Mouse (Mus musculus) erythroblast, embryonic 14.5 days (primary cell): ENCODE measurements at regions not wholly inside any gene's neighbourhood (a gene's known extent, or its start where the extent isn't known, plus 50 kb on each side); places are given as distances from the start of the nearest gene placed in this dataset.

ENCODE experiments used
- H3K27me3 ChIP-seq: 2 replicates; pipeline ENCODE4 v1.6.1; 2012; ENCODE audit warnings: inconsistent platforms; ENCODE audit not compliant: control insufficient read depth
- H3K36me3 ChIP-seq: 2 replicates; pipeline ENCODE4 v1.6.1; 2012; ENCODE audit warnings: mild to moderate bottlenecking, inconsistent platforms; ENCODE audit not compliant: control insufficient read depth
- H3K4me1 ChIP-seq: 2 replicates; pipeline ENCODE4 v1.6.1; 2012; ENCODE audit warnings: inconsistent platforms; ENCODE audit not compliant: control insufficient read depth
- H3K4me3 ChIP-seq: replicated peaks from 2 replicates; pipeline ENCODE3; 2012; ENCODE audit warnings: moderate library complexity, mild to moderate bottlenecking, inconsistent platforms
- H3K9me3 ChIP-seq: 2 replicates; pipeline ENCODE4 v1.6.1; 2012; ENCODE audit warnings: low read length, inconsistent platforms, mixed read lengths; ENCODE audit not compliant: control insufficient read depth
- GATA1 ChIP-seq: IDR thresholded peaks from 2 replicates; pipeline ENCODE4 v1.6.1; 2012; ENCODE audit warnings: low read length, inconsistent platforms, mixed read lengths
- TAL1 ChIP-seq: IDR thresholded peaks from 3 replicates; pipeline ENCODE4 v1.6.1; 2012; ENCODE audit warnings: low read length, inconsistent platforms, mixed read lengths

DNA sequence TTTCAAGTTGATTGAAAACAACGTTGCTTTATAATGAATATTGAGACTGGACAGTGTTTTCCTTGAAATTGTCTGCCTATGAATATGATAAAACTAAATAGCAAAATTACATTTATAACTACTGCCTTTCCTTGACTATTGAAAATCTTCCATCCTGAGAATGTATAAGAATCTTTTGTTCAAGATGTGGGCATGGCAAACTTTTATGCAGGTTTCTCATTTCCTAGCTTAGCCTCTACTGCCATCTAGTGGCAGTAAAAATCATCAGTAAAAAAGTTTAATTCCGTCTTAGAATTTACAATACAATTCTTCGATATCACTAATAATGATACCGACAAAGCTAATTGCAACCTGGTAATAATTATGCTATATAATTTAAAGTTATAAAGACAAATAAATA, 123.5 kb upstream of the Cypt12 start:
- Histone ChIP-seq H3K27me3 (no peaks in the 10 kb centered on the region), H3K4me1 (no peaks in the 10 kb centered on the region), H3K4me3 (no peak overlapping the region), H3K9me3 (no peaks in the 10 kb centered on the region), H3K36me3 (no peaks in the 10 kb centered on the region)
- no peak for TF ChIP-seq TAL1
- TF ChIP-seq GATA1 = no peak

DNA sequence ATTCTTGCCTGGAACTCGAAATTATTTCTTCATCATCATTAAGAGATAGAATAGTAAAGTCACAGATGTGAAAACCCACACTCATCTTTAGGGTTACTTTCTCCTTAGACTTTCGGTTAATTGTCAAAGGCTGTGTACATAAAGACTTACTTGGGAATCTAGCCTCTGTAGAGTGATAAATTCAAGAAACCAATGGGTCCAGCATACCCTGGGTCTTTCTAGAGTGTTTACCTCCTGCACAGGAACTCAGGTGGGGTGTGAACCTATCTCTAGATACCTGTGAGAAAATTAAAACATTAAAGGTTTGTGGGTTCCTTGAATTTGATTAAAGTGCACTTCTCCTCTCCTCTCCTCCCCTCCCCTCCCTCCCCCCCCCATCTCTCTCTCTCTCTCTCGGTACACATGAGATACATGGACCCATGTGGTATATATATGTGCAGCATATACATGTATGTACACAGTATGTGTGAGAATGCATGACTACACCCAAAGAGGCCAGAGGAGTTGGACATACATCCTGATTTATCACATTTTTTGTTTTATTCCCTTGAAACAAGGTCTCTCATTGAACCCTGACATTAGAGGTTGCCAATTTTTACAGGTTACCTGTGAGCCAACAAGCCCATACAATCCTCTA, 122.8 kb upstream of the Cypt12 start:
- Histone ChIP-seq H3K4me1 (no peaks in the 10 kb centered on the region), H3K4me3 (no peak overlapping the region), H3K9me3 (no peaks in the 10 kb centered on the region), H3K36me3 (no peaks in the 10 kb centered on the region), H3K27me3 (no peaks in the 10 kb centered on the region)
- TF ChIP-seq GATA1 = no peak
- TF ChIP-seq TAL1 = no peak

DNA sequence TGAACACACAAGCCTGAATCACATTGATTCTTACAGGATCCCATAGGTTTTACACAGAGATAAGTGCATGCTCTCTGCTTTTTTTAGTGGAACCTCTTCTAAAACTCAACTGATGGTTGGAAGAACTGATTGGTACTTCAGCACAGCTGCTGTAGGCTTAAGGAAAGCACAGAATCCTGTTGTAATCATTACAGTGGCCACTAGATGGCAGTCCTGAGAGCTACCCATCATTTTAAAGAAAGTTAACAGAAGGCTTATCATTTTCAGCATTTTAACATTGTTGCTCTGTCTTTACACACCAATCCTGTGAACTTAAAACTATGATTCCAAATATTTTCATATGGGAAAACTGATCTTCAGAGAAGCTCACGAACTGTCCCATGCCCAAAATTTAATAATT, 113.5 kb upstream of the Cypt12 start:
- H3K9me3 ChIP-seq = no peaks in the 10 kb centered on the region
- H3K4me1 ChIP-seq = no peaks in the 10 kb centered on the region
- no peaks in the 10 kb centered on the region for H3K27me3 ChIP-seq
- H3K36me3 ChIP-seq = no peaks in the 10 kb centered on the region
- no peak overlapping the region for H3K4me3 ChIP-seq
- TF ChIP-seq GATA1 = no peak
- TF ChIP-seq TAL1 = no peak

DNA sequence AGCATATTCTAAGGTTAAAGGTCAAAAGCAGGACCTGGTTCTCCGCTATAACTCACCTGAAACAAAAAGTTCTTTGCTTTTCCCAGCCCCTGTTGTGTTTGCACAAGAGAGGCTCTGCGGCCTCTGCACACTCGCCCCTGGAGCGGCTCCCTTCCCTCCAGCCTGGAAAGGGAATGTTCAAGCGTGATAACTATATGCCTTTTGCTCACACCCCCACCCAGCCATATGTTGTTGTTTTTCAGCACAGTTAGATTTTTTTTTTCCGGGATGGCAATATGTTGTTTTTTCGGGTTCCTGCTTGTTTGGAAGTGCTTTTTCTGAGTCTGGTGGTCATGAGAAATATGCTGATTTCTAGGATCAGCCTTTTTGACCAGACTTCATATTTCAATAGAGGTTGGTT, 100.6 kb upstream of the Cypt12 start:
- no peak overlapping the region for H3K4me3 ChIP-seq
- no peaks in the 10 kb centered on the region for H3K36me3 ChIP-seq
- TF ChIP-seq GATA1 (no peak), TAL1 (no peak)

DNA sequence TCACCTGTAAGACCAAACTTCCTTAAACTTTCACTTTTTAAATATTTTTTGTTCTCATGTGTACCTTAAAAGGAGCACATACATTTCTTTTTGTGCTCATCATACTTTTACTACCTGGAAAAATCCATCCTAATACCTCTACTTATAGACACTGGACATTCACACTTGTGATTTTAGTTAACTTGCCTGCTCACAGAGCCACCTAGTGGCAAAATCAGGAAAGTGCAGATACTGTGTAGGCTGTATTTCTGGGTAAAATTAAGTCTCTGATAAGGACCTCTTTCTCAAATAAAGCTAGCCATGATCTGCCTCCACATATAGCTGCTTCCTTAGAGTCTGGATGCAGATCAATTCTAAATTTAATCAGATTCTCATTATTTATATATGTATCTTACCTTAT, 100.0 kb upstream of the Cypt12 start:
- no peaks in the 10 kb centered on the region for H3K9me3 ChIP-seq
- no peaks in the 10 kb centered on the region for H3K36me3 ChIP-seq

More for the DNA sequence above, 100.6 kb upstream of the Cypt12 start:
- H3K9me3 ChIP-seq = no peaks in the 10 kb centered on the region
- H3K27me3 ChIP-seq = no peaks in the 10 kb centered on the region
- H3K4me1 ChIP-seq = no peaks in the 10 kb centered on the region

DNA sequence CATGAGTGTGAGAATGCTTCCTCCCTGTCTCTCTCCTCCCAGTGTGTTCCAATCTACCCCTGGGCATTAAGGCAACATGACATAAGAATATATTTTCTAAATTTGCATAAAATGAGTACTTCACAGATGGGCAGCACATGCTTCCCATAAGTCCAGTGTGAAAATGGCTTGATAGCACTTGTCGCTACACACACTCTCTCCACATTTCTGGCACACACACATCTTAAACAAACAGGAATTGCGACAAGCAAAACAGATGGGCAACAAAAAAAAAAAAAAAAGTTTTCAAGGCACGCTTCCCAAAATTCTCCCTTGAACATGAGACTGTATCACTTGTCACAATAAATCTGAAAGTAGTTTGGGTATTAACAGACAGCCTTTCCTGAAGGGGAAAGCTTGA, 85.8 kb upstream of the Cypt12 start:
- no peaks in the 10 kb centered on the region for H3K4me1 ChIP-seq
- TF ChIP-seq GATA1 (no peak), TAL1 (no peak)

More for the DNA sequence above, 100.0 kb upstream of the Cypt12 start:
- no peak overlapping the region for H3K4me3 ChIP-seq
- TF ChIP-seq TAL1 (no peak), GATA1 (no peak)
- H3K4me1 ChIP-seq = no peaks in the 10 kb centered on the region
- no peaks in the 10 kb centered on the region for H3K27me3 ChIP-seq

DNA sequence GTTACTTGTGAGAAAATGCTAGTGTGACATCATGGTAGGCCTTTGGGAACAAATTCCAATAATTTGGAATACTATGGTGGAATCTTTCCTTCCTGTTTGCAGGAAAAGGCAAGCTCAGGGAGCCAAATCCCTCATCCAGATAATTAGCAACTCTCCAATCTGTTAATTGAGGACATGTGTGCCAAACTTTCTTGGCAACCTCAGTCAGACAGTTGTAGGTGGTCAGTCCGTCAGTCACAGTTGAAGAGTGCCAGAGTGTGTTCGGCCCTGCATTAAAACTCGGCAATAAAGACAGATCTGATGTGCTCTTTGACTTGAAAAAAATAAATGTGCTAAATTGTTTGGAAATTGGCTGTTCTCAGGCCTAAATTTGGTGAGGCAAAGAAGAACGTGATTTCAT, 83.1 kb upstream of the Cypt12 start:
- no peaks in the 10 kb centered on the region for H3K36me3 ChIP-seq
- no peak for TF ChIP-seq TAL1
- peak; percentile 8; the same call in 1 of the 2 replicates for TF ChIP-seq GATA1
- H3K4me1 ChIP-seq = no peaks in the 10 kb centered on the region
- no peaks in the 10 kb centered on the region for H3K9me3 ChIP-seq
- H3K4me3 ChIP-seq = no peak overlapping the region
- H3K27me3 ChIP-seq = no peaks in the 10 kb centered on the region

More for the DNA sequence above, 85.8 kb upstream of the Cypt12 start:
- H3K36me3 ChIP-seq = no peaks in the 10 kb centered on the region
- no peaks in the 10 kb centered on the region for H3K27me3 ChIP-seq
- H3K9me3 ChIP-seq = no peaks in the 10 kb centered on the region
- no peak overlapping the region for H3K4me3 ChIP-seq

DNA sequence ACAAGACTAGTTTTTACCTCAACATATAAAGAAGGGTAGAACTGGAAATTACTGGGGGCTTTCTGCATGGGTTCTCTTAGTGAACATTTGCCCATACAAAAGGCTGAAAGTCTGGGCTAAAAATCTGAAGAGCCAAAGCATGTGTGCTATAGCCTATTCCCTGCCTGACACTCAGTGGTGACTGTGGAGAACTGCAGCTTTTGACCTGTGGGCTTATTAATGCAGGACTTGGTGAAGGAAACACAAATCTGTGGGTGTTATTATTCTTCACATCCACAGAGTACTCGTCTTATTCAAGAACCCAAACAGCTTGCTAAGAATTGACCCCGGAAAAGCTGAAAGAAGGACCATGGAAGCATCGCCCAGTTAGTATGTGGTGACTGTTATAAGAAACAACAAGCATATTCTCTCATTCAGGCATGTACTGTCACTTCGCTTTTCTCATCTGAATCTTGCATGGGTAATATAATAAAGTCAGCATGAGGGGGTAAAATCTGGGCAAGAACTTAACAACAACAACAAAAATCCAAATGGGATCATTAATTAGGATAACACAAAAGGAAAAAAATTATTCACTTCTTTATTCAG, 77.2 kb upstream of the Cypt12 start:
- Histone ChIP-seq H3K4me3 (no peak overlapping the region), H3K27me3 (no peaks in the 10 kb centered on the region), H3K9me3 (no peaks in the 10 kb centered on the region), H3K36me3 (no peaks in the 10 kb centered on the region), H3K4me1 (no peaks in the 10 kb centered on the region)
- TF ChIP-seq GATA1 (no peak), TAL1 (no peak)

DNA sequence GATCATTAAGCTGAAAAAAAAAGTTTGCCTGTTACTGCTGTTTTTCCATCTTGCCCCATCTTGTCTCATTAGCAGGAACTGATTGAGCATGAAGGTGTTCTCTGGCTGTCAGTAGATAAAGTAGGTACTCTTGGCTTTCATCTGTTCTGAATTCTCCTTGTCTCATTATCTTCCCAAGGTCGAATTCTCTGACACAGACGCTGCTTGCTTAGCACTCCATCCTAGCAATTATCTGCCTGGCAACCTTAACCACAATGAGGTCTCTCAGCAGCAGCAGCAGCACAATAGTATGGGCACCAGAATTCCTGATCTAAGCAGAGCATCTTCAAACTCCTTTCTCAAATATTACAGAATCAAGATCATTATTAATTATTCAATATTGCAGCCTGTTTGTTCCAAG, 52.3 kb upstream of the Cypt12 start:
- Histone ChIP-seq H3K27me3 (no peaks in the 10 kb centered on the region), H3K9me3 (0 out of 2 replicates have a peak, but pooled peaks cover 2% of the 10 kb centered on the region), H3K36me3 (no peaks in the 10 kb centered on the region), H3K4me1 (no peaks in the 10 kb centered on the region), H3K4me3 (no peak overlapping the region)
- TF ChIP-seq TAL1 (no peak), GATA1 (no peak)

DNA sequence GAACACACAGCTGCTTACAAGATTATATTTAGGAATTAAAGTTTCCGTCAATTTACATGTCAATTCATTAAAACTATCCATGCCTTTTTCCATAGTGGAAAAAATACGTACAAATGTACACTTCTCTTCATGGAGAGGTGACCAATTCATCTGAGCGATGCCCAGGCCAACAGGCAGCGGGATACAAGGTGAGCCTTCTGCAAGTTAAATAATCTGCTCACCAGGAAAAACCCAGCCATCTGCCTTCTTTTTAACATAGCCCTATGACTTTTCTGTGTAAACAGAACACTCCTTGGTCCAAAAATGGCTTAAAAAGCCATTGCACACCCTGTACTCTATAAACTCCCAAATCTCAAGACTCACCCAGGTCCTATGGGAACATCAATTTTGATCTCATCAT, 51.5 kb upstream of the Cypt12 start:
- Histone ChIP-seq H3K36me3 (no peaks in the 10 kb centered on the region), H3K9me3 (0 out of 2 replicates have a peak, but pooled peaks cover 2% of the 10 kb centered on the region), H3K4me1 (no peaks in the 10 kb centered on the region), H3K27me3 (no peaks in the 10 kb centered on the region), H3K4me3 (no peak overlapping the region)
- TF ChIP-seq TAL1 = no peak
- TF ChIP-seq GATA1 = no peak
